Mouse (Mus musculus): ENCODE measurements at regions not wholly inside any gene's neighbourhood (a gene's known extent, or its start where the extent isn't known, plus 50 kb on each side); places are given as distances from the start of the nearest gene placed in this dataset.

- Histone ChIP-seq H3K4me3 (ENCODE audit: low read depth, low read length) (no peak overlapping the region), H3K9ac (replicated peaks; ENCODE audit: low read length, poor library complexity, severe bottlenecking) (no peak overlapping the region), H3K4me1 (ENCODE audit: insufficient read depth, low read length) (no peaks in the 10 kb centered on the region), H3K9me3 (ENCODE audit: low read length) (no peaks in the 10 kb centered on the region), H3K36me3 (ENCODE audit: insufficient read depth, low read length) (no peaks in the 10 kb centered on the region), H3K27me3 (ENCODE audit: insufficient read depth, low read length) (no peaks in the 10 kb centered on the region), H3K4me2 (ENCODE audit: low read depth, low read length, poor library complexity, severe bottlenecking) (no peak overlapping the region), H3K27ac (ENCODE audit: low read depth, low read length) (no peak overlapping the region)
- ATAC-seq (ENCODE audit: low FRiP score) (no peak), DNase-seq (ENCODE audit: low spot score) (no peak)
- 83% methylated on average over 7 of the region's 7 CpGs for WGBS
- no peak for TF ChIP-seq CTCF (IDR thresholded peaks at IDR 0.05)
Measured at GRCm38 (mm10) chr13:101965537-101965936, 197.5 kb upstream of the Pik3r1 start.

DNA sequence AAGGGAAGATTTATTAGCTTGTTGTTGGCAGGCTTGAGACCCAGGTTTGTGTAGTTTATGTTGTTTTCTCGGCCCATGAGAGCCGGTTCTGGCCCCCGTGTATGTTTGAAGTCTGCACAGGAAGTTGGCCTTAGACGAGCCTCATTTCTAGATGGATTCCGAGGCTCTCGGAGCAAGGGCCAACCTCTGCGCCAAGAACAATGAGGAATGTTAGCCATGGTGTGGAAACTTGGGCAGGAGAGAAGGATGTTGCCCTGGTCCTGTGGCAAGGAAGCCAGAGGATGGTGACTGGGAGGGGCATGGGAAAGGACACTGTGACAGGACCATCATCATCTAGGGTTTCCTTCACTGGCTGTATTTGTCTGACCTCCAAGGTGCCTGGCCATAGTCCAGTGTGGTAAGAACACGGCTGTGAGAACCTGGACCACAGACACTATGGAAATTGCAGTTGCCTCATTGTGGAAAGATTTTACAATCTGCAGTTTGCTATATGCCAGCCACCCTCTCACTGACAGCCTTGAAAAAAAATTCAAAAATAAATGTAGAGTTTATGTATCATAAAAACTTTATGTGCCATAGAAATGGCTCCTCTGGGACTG, 198.9 kb upstream of the Pik3r1 start:
- ATAC-seq (ENCODE audit: low FRiP score) (no peak), DNase-seq (ENCODE audit: low spot score) (no peak)
- WGBS: 91% methylated on average over 8 of the region's 8 CpGs
- Histone ChIP-seq H3K36me3 (ENCODE audit: insufficient read depth, low read length) (no peaks in the 10 kb centered on the region), H3K9ac (replicated peaks; ENCODE audit: low read length, poor library complexity, severe bottlenecking) (no peak overlapping the region), H3K4me3 (ENCODE audit: low read depth, low read length) (no peak overlapping the region), H3K4me2 (ENCODE audit: low read depth, low read length, poor library complexity, severe bottlenecking) (no peak overlapping the region), H3K4me1 (ENCODE audit: insufficient read depth, low read length) (no peaks in the 10 kb centered on the region), H3K9me3 (ENCODE audit: low read length) (no peaks in the 10 kb centered on the region), H3K27ac (ENCODE audit: low read depth, low read length) (no peak overlapping the region), H3K27me3 (ENCODE audit: insufficient read depth, low read length) (no peaks in the 10 kb centered on the region)
- no peak for TF ChIP-seq CTCF (IDR thresholded peaks at IDR 0.05)

DNA sequence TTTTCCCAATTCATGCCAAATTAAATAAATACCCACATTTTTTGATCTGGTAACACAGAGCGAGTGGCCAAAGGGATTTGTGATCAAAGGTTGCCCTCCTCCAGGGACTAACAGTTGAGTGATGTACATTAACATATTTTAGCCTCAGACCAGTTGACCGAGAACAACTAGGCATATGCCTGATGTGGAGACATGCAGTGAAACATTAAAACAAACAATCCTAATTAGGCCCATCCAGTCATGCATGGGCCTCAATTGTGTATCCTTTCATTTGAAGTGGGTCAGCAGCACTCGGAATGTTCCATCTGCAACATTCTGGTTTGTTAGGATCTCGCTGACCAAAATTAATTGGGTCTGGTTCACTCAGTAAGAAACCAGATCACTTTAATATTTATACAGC, 199.4 kb upstream of the Pik3r1 start:
- no peak overlapping the region for H3K4me3 ChIP-seq (ENCODE audit: low read depth, low read length)
- WGBS: 68% methylated on average over 4 of the region's 4 CpGs
- H3K27me3 ChIP-seq (ENCODE audit: insufficient read depth, low read length): no peaks in the 10 kb centered on the region
- H3K27ac ChIP-seq (ENCODE audit: low read depth, low read length): no peak overlapping the region
- no peak for ATAC-seq (ENCODE audit: low FRiP score)
- no peaks in the 10 kb centered on the region for H3K4me1 ChIP-seq (ENCODE audit: insufficient read depth, low read length)
- no peak overlapping the region for H3K9ac ChIP-seq (replicated peaks; ENCODE audit: low read length, poor library complexity, severe bottlenecking)
- no peaks in the 10 kb centered on the region for H3K9me3 ChIP-seq (ENCODE audit: low read length)
- no peaks in the 10 kb centered on the region for H3K36me3 ChIP-seq (ENCODE audit: insufficient read depth, low read length)
- DNase-seq (ENCODE audit: low spot score): no peak
- no peak for TF ChIP-seq CTCF (IDR thresholded peaks at IDR 0.05)
- no peak overlapping the region for H3K4me2 ChIP-seq (ENCODE audit: low read depth, low read length, poor library complexity, severe bottlenecking)

GRCm38 (mm10) chr13:101976766-101977165, 208.7 kb upstream of the Pik3r1 start:
- Histone ChIP-seq H3K27ac (ENCODE audit: low read depth, low read length) (no peak overlapping the region), H3K4me1 (ENCODE audit: insufficient read depth, low read length) (no peaks in the 10 kb centered on the region), H3K4me3 (ENCODE audit: low read depth, low read length) (no peak overlapping the region), H3K36me3 (ENCODE audit: insufficient read depth, low read length) (no peaks in the 10 kb centered on the region), H3K9ac (replicated peaks; ENCODE audit: low read length, poor library complexity, severe bottlenecking) (no peak overlapping the region), H3K4me2 (ENCODE audit: low read depth, low read length, poor library complexity, severe bottlenecking) (no peak overlapping the region), H3K27me3 (ENCODE audit: insufficient read depth, low read length) (no peaks in the 10 kb centered on the region), H3K9me3 (ENCODE audit: low read length) (no peaks in the 10 kb centered on the region)
- 91% methylated on average over 4 of the region's 4 CpGs for WGBS
- DNase-seq (ENCODE audit: low spot score) (no peak), ATAC-seq (ENCODE audit: low FRiP score) (no peak)
- no peak for TF ChIP-seq CTCF (IDR thresholded peaks at IDR 0.05)

GRCm38 (mm10) chr13:101980171-101980835, 212.3 kb upstream of the Pik3r1 start:
- H3K4me2 ChIP-seq (ENCODE audit: low read depth, low read length, poor library complexity, severe bottlenecking): no peak overlapping the region
- no peak for ATAC-seq (ENCODE audit: low FRiP score)

DNA sequence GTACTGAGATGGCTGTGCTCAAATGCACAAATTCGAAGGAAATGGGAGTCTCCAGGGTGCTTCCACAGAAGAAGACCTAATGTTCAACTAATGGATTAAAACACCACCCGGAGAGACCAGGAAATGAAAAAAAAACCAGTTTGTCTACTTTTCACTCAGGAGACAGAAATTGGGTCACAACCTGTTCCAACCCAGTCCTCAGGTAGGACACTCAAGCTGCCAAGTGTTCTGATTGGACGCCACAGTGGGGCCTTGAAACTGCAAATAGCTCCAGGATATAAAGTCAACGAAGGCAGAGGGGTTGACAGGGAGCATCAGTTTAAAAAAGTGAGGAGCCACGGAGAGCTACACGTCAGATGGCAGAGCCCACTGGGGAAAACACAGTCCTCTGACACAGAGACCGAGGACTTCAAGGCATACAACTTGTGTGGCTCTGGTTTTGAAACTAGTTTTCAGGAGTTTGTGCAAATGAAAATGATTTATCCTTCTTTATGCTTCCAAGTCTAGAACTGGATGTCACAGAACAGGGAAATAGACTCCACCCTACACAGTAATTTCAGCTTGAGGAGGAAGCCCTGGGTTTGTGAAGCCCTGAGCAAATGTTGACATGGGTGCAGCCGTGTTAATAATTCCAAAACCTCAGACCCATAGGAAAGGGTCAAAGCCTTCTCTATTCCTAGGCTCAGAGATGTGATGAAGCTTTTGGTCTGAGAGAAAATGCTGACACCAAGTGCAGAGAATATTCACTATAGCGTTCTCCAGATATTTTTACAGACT, 220.8 kb upstream of the Pik3r1 start:
- no peaks in the 10 kb centered on the region for H3K4me1 ChIP-seq (ENCODE audit: insufficient read depth, low read length)
- no peak overlapping the region for H3K4me3 ChIP-seq (ENCODE audit: low read depth, low read length)
- H3K27me3 ChIP-seq (ENCODE audit: insufficient read depth, low read length): no peaks in the 10 kb centered on the region
- H3K9ac ChIP-seq (replicated peaks; ENCODE audit: low read length, poor library complexity, severe bottlenecking): no peak overlapping the region
- no peak overlapping the region for H3K4me2 ChIP-seq (ENCODE audit: low read depth, low read length, poor library complexity, severe bottlenecking)
- ATAC-seq (ENCODE audit: low FRiP score) (no peak), DNase-seq (ENCODE audit: low spot score) (no peak)
- no peak overlapping the region for H3K27ac ChIP-seq (ENCODE audit: low read depth, low read length)
- no peaks in the 10 kb centered on the region for H3K36me3 ChIP-seq (ENCODE audit: insufficient read depth, low read length)
- H3K9me3 ChIP-seq (ENCODE audit: low read length): no peaks in the 10 kb centered on the region
- no peak for TF ChIP-seq CTCF (IDR thresholded peaks at IDR 0.05)
- WGBS: 86% methylated on average over 9 of the region's 9 CpGs

More at GRCm38 (mm10) chr13:101980171-101980835, 212.3 kb upstream of the Pik3r1 start:
- H3K9me3 ChIP-seq (ENCODE audit: low read length): no peaks in the 10 kb centered on the region
- no peak overlapping the region for H3K4me3 ChIP-seq (ENCODE audit: low read depth, low read length)
- no peak overlapping the region for H3K27ac ChIP-seq (ENCODE audit: low read depth, low read length)
- no peak for TF ChIP-seq CTCF (IDR thresholded peaks at IDR 0.05)
- WGBS: 77% methylated on average over 4 of the region's 4 CpGs
- no peak for DNase-seq (ENCODE audit: low spot score)
- H3K4me1 ChIP-seq (ENCODE audit: insufficient read depth, low read length): no peaks in the 10 kb centered on the region
- H3K27me3 ChIP-seq (ENCODE audit: insufficient read depth, low read length): no peaks in the 10 kb centered on the region
- H3K36me3 ChIP-seq (ENCODE audit: insufficient read depth, low read length): no peaks in the 10 kb centered on the region
- H3K9ac ChIP-seq (replicated peaks; ENCODE audit: low read length, poor library complexity, severe bottlenecking): no peak overlapping the region
